Mouse (Mus musculus): ENCODE measurements around the gene Tssc4.

DNA sequence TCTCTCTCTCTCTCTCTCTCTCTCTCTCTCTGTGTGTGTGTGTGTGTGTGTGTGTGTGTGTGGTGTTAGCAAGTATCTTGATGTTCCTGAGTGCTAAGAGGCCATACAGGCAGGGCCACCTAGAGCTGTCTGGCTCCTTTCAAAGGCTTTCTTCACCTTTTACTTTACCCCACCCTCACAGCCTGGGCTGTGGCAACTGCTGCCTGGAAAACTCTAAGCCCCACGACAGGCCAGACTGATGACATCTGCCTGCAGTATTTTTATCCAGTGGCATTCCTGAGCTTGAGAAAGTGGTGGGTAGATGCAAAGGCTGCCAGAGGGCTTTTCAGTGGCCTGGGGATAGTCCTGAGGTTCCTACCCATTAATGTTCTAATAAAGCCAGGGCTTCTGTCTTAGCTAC is 43.3 kb downstream of the Tssc4 start:
- TF ChIP-seq POLR2A (IDR thresholded peaks at IDR 0.05; ENCODE audit: borderline replicate concordance, extremely low read depth, low read depth, low read length) (no peak), CTCF (IDR thresholded peaks at IDR 0.05; ENCODE audit: insufficient read depth, low read length) (no peak)
